Mouse (Mus musculus): ENCODE results near the gene Coro7. TPM values are rescaled to one million over a fixed set of nuclear protein-coding genes. Genes with fewer than 3 reads are reported as not detected.

The Coro7 gene
- polyA plus RNA-seq, 1 experiment: 31.2 TPM

DNA sequence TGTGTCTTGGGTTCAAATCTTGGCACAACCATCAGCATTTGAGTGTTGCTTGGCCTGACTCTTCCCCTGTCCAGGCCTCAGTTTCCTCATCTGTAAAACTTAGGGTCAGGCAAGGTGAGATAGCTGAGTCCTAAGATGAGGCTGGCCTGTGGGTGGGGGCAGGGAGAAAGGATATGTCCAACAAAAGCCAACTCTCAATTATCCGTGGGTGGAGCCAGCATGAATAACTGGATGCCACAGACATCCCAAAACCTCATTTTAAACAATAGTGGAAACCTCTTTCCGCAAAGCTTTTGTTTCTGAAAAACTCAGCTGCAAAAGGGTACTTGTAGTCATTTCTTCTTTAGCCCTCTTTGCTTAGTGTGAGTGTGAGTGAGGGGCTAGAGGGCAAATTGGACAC, 82.7 kb downstream of the Coro7 start:
- Histone ChIP-seq H3K27ac (ENCODE audit: insufficient read depth, low read length) (no peak overlapping the region), H3K36me3 (ENCODE audit: control insufficient read depth, insufficient read depth, low read length, poor library complexity, severe bottlenecking) (no peaks in the 10 kb centered on the region), H3K9ac (ENCODE audit: low read depth, poor library complexity, severe bottlenecking) (no peak overlapping the region), H3K27me3 (ENCODE audit: control insufficient read depth, insufficient read depth, low read length, poor library complexity, severe bottlenecking) (no peaks in the 10 kb centered on the region), H3K4me1 (ENCODE audit: control insufficient read depth, insufficient read depth, low read length) (peaks cover 20% of the 10 kb centered on the region), H3K9me3 (replicated peaks; ENCODE audit: control insufficient read depth, insufficient read depth, low read length, poor library complexity, severe bottlenecking) (no peaks in the 10 kb centered on the region), H3K4me3 (ENCODE audit: low read depth, low read length) (no peak overlapping the region)
- TF ChIP-seq EP300 (IDR thresholded peaks at IDR 0.05; ENCODE audit: insufficient read depth, low read depth, low read length): no peak
- TF ChIP-seq CTCF (IDR thresholded peaks at IDR 0.05; ENCODE audit: low read depth, low read length): no peak
- no peak for TF ChIP-seq POLR2A (IDR thresholded peaks at IDR 0.05; ENCODE audit: insufficient read depth, low read length)

DNA sequence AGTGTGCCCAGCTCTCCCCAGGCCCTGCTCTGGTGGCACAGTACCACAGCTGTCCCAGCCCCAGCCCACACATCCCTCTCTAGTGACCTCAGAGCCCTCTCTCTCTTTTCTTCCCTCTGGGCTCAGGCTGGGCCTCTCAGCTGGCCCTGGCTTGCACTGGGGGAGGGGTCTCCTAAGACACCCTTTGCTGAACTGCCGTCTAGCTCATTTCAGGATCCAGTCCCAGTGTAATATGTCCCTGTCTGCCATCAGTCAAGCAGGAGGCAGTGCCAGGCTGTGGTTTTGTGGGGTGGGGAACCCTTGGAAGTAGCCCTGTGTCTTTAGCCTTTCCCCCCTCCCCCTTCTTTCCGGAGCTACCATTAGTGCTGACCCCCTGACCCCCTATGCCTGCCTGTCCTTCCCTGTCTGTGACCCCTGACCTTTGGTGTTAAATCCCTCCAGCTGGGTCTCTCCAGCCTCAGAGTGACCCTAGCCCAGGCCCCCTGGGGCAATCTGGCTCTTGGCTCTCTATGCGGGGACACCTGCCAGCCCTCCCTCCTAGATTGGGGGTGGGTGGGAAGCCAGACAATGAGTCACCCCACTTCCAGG, 83.3 kb downstream of the Coro7 start:
- TF ChIP-seq EP300 (IDR thresholded peaks at IDR 0.05; ENCODE audit: insufficient read depth, low read depth, low read length): 0 out of 2 replicates have a peak, but pooled peaks have one; percentile 10
- no peak for TF ChIP-seq POLR2A (IDR thresholded peaks at IDR 0.05; ENCODE audit: insufficient read depth, low read length)
- H3K4me1 ChIP-seq (ENCODE audit: control insufficient read depth, insufficient read depth, low read length): peaks cover 20% of the 10 kb centered on the region
- H3K9ac ChIP-seq (ENCODE audit: low read depth, poor library complexity, severe bottlenecking): 0 out of 2 replicates have a peak overlapping the region, but pooled peaks have one; percentile 96

GRCm38 (mm10) chr16:4595527-4595963, 84.0 kb downstream of the Coro7 start:
- TF ChIP-seq CTCF (IDR thresholded peaks at IDR 0.05; ENCODE audit: low read depth, low read length): no peak
- no peak for TF ChIP-seq POLR2A (IDR thresholded peaks at IDR 0.05; ENCODE audit: insufficient read depth, low read length)
- TF ChIP-seq EP300 (IDR thresholded peaks at IDR 0.05; ENCODE audit: insufficient read depth, low read depth, low read length): no peak
- H3K9ac ChIP-seq (ENCODE audit: low read depth, poor library complexity, severe bottlenecking): peak overlapping the region; percentile 96
- H3K27ac ChIP-seq (ENCODE audit: insufficient read depth, low read length): no peak overlapping the region
- no peaks in the 10 kb centered on the region for H3K9me3 ChIP-seq (replicated peaks; ENCODE audit: control insufficient read depth, insufficient read depth, low read length, poor library complexity, severe bottlenecking)
- H3K4me1 ChIP-seq (ENCODE audit: control insufficient read depth, insufficient read depth, low read length): peaks cover 15% of the 10 kb centered on the region
- H3K27me3 ChIP-seq (ENCODE audit: control insufficient read depth, insufficient read depth, low read length, poor library complexity, severe bottlenecking): no peaks in the 10 kb centered on the region
- peak overlapping the region; percentile 83 for H3K4me3 ChIP-seq (ENCODE audit: low read depth, low read length)
- H3K36me3 ChIP-seq (ENCODE audit: control insufficient read depth, insufficient read depth, low read length, poor library complexity, severe bottlenecking): no peaks in the 10 kb centered on the region

More for the DNA sequence above, 83.3 kb downstream of the Coro7 start:
- no peak overlapping the region for H3K27ac ChIP-seq (ENCODE audit: insufficient read depth, low read length)
- no peaks in the 10 kb centered on the region for H3K9me3 ChIP-seq (replicated peaks; ENCODE audit: control insufficient read depth, insufficient read depth, low read length, poor library complexity, severe bottlenecking)
- peak overlapping the region; percentile 18; the same call in 1 of the 2 replicates for H3K4me3 ChIP-seq (ENCODE audit: low read depth, low read length)
- no peaks in the 10 kb centered on the region for H3K36me3 ChIP-seq (ENCODE audit: control insufficient read depth, insufficient read depth, low read length, poor library complexity, severe bottlenecking)
- no peaks in the 10 kb centered on the region for H3K27me3 ChIP-seq (ENCODE audit: control insufficient read depth, insufficient read depth, low read length, poor library complexity, severe bottlenecking)

- H3K27me3 ChIP-seq (ENCODE audit: control insufficient read depth, insufficient read depth, low read length, poor library complexity, severe bottlenecking): no peaks in the 10 kb centered on the region
- no peaks in the 10 kb centered on the region for H3K36me3 ChIP-seq (ENCODE audit: control insufficient read depth, insufficient read depth, low read length, poor library complexity, severe bottlenecking)
- no peaks in the 10 kb centered on the region for H3K9me3 ChIP-seq (replicated peaks; ENCODE audit: control insufficient read depth, insufficient read depth, low read length, poor library complexity, severe bottlenecking)
- peak overlapping the region; percentile 96 for H3K9ac ChIP-seq (ENCODE audit: low read depth, poor library complexity, severe bottlenecking)
- peaks cover 13% of the 10 kb centered on the region for H3K4me1 ChIP-seq (ENCODE audit: control insufficient read depth, insufficient read depth, low read length)
- H3K27ac ChIP-seq (ENCODE audit: insufficient read depth, low read length): peak overlapping the region; percentile 36
- peak overlapping the region; percentile 83 for H3K4me3 ChIP-seq (ENCODE audit: low read depth, low read length)
- no peak for TF ChIP-seq EP300 (IDR thresholded peaks at IDR 0.05; ENCODE audit: insufficient read depth, low read depth, low read length)
- TF ChIP-seq POLR2A (IDR thresholded peaks at IDR 0.05; ENCODE audit: insufficient read depth, low read length): no peak
- TF ChIP-seq CTCF (IDR thresholded peaks at IDR 0.05; ENCODE audit: low read depth, low read length): no peak
Measured at GRCm38 (mm10) chr16:4594814-4595526, 84.6 kb downstream of the Coro7 start.

GRCm38 (mm10) chr16:4593971-4594813, 85.4 kb downstream of the Coro7 start, which contains the start of gene Glis2:
Gene Glis2, plus strand, starts transcription at chr16:4594713.
- Histone ChIP-seq H3K9ac (ENCODE audit: low read depth, poor library complexity, severe bottlenecking) (peak within 1 kb of the TSS; percentile 96), H3K36me3 (ENCODE audit: control insufficient read depth, insufficient read depth, low read length, poor library complexity, severe bottlenecking) (no peaks in the 10 kb centered on the region), H3K4me1 (ENCODE audit: control insufficient read depth, insufficient read depth, low read length) (peaks cover 13% of the 10 kb centered on the region), H3K4me3 (ENCODE audit: low read depth, low read length) (peak within 1 kb of the TSS; percentile 83), H3K27ac (ENCODE audit: insufficient read depth, low read length) (peak within 1 kb of the TSS; percentile 36), H3K9me3 (replicated peaks; ENCODE audit: control insufficient read depth, insufficient read depth, low read length, poor library complexity, severe bottlenecking) (no peaks in the 10 kb centered on the region), H3K27me3 (ENCODE audit: control insufficient read depth, insufficient read depth, low read length, poor library complexity, severe bottlenecking) (no peaks in the 10 kb centered on the region)
- TF ChIP-seq EP300 (IDR thresholded peaks at IDR 0.05; ENCODE audit: insufficient read depth, low read depth, low read length): peak; percentile 24; the same call in 1 of the 2 replicates
- no peak for TF ChIP-seq POLR2A (IDR thresholded peaks at IDR 0.05; ENCODE audit: insufficient read depth, low read length)
